Mouse (Mus musculus) embryo, embryonic 9.5 days (tissue): ENCODE results near the gene B4galnt4.

Source experiments
- DNase-seq: peaks from one replicate; pipeline ENCODE4 v3.0.0-alpha.2; 2017; ENCODE audit errors: extremely low spot score

The B4galnt4 gene

GRCm38 (mm10) chr7:141041661-141042060, 19.2 kb upstream of the B4galnt4 start:
- DNase-seq: no peak

- DNase-seq: no peak
These were observed 18.4 kb upstream of the B4galnt4 start for GRCm38 (mm10) chr7:141042539-141042938.

- DNase-seq: no peak
These were observed 13.8 kb upstream of the B4galnt4 start for GRCm38 (mm10) chr7:141046931-141047580.

GRCm38 (mm10) chr7:141047581-141048225, 13.2 kb upstream of the B4galnt4 start:
- peak; percentile 66 for DNase-seq

- peak; percentile 89 for DNase-seq
These were observed 12.4 kb upstream of the B4galnt4 start for GRCm38 (mm10) chr7:141048226-141049218.

GRCm38 (mm10) chr7:141049326-141049725, 11.6 kb upstream of the B4galnt4 start:
- no peak for DNase-seq

GRCm38 (mm10) chr7:141051060-141051685, 9.7 kb upstream of the B4galnt4 start:
- DNase-seq: no peak

- DNase-seq: no peak
These were observed 8.9 kb upstream of the B4galnt4 start for GRCm38 (mm10) chr7:141052016-141052415.

- no peak for DNase-seq
These were observed 8.5 kb upstream of the B4galnt4 start for GRCm38 (mm10) chr7:141052421-141052820.

GRCm38 (mm10) chr7:141055785-141056184, 5.1 kb upstream of the B4galnt4 start:
- no peak for DNase-seq

GRCm38 (mm10) chr7:141056976-141057375, 3.9 kb upstream of the B4galnt4 start:
- DNase-seq: no peak

- DNase-seq: no peak
These were observed 3.4 kb upstream of the B4galnt4 start for GRCm38 (mm10) chr7:141057541-141057940.

- DNase-seq: no peak
These were observed 2.1 kb upstream of the B4galnt4 start for GRCm38 (mm10) chr7:141058601-141059341.

- DNase-seq: no peak
These were observed 975 bp upstream of the B4galnt4 start for GRCm38 (mm10) chr7:141059929-141060328.

GRCm38 (mm10) chr7:141061269-141061692, 377 bp downstream of the B4galnt4 start:
- DNase-seq: peak; percentile 63

GRCm38 (mm10) chr7:141062525-141062924, 1.6 kb downstream of the B4galnt4 start:
- DNase-seq: no peak

- no peak for DNase-seq
These were observed 2.4 kb downstream of the B4galnt4 start for GRCm38 (mm10) chr7:141063353-141063752.

- DNase-seq: no peak
These were observed 3.3 kb downstream of the B4galnt4 start for GRCm38 (mm10) chr7:141064175-141064574.

GRCm38 (mm10) chr7:141064576-141064975, 3.7 kb downstream of the B4galnt4 start:
- DNase-seq: no peak

GRCm38 (mm10) chr7:141068351-141068750, 7.4 kb downstream of the B4galnt4 start:
- DNase-seq: no peak
